Mouse (Mus musculus) heart, adult 2 months (tissue): ENCODE measurements around the gene Spata20. TPM values are rescaled to one million over a fixed set of nuclear protein-coding genes. Genes with fewer than 3 reads are reported as not detected.

ENCODE experiments used
- DNase-seq, 2 experiments: peaks; one replicate each; pipeline ENCODE4 v3.0.0; 2021
- H3K27ac ChIP-seq: fragments of 200-600 bp; 2 replicates; pipeline ENCODE4 v1.8.1; 2022
- H3K27me3 ChIP-seq: fragments of 200-500 bp; 2 replicates; pipeline ENCODE4 v1.6.1; 2012; ENCODE audit warnings: mild to moderate bottlenecking, low read length, inconsistent platforms, mixed read lengths; ENCODE audit not compliant: control insufficient read depth, insufficient read depth
- H3K36me3 ChIP-seq: fragments of 200-500 bp; 2 replicates; pipeline ENCODE4 v1.6.1; 2012; ENCODE audit warnings: low read length, inconsistent platforms; ENCODE audit not compliant: control insufficient read depth, insufficient read depth
- H3K4me1 ChIP-seq: fragments of 200-500 bp; 2 replicates; pipeline ENCODE4 v1.6.1; 2011; ENCODE audit warnings: low read length; ENCODE audit not compliant: control insufficient read depth, insufficient read depth
- H3K4me3 ChIP-seq: fragments of 200-600 bp; 2 replicates; pipeline ENCODE4 v1.8.1; 2022
- H3K79me2 ChIP-seq: fragments of 200-500 bp; replicated peaks from 2 replicates; pipeline ENCODE4 v1.6.1; 2012; ENCODE audit warnings: mild to moderate bottlenecking, inconsistent platforms, low read length, moderate library complexity, mixed read lengths; ENCODE audit not compliant: control insufficient read depth, insufficient read depth
- H3K9ac ChIP-seq: fragments of 200-500 bp; 2 replicates; pipeline ENCODE4 v1.6.1; 2012; ENCODE audit warnings: low read depth, mild to moderate bottlenecking, control low read depth, inconsistent platforms, low read length, mixed read lengths
- CTCF ChIP-seq: fragments of 200-600 bp; IDR thresholded peaks from 2 replicates; pipeline ENCODE4 v1.8.1; 2022; ENCODE audit warnings: antibody characterized with exemption, mild to moderate bottlenecking, moderate library complexity
- EP300 ChIP-seq: fragments of 200-500 bp; IDR thresholded peaks from 2 replicates; pipeline ENCODE4 v1.6.1; 2011; ENCODE audit warnings: low read depth, low read length, control low read depth; ENCODE audit not compliant: insufficient read depth
- POLR2A ChIP-seq: fragments of 200-500 bp; IDR thresholded peaks from 2 replicates; pipeline ENCODE4 v1.6.1; 2011; ENCODE audit warnings: mild to moderate bottlenecking, low read depth, low read length, control low read depth; ENCODE audit not compliant: insufficient read depth
- WGBS: fragments of 180-500 bp; shearing (Covaris S2); methylation state at CpG from one replicate; pipeline ENCODE4 v1.1.7; 2018; 5-methylcytosine and 5-hydroxymethylcytosine counted together
- intact Hi-C: fragments of 180-260 bp; cut with DNase I; formaldehyde crosslinking; loops from one replicate; pipeline ENCODE4 v1.15.1; 2025
- polyA plus RNA-seq: library from polyadenylated mRNA; depleted of rRNA; stranded (reverse); fragments of >200 nt; gene quantifications from 2 replicates; pipeline ENCODE4 v1.2.3, GENCODE M21; 2012
- total RNA-seq, 2 experiments: library from RNA; stranded (reverse); gene quantifications; 2 replicates each; pipeline ENCODE4 v1.2.3; 2021

Spata20 gene
- total and polyA plus RNA-seq, 3 experiments = 0.23 to 1.3 (median 0.52) TPM

DNA sequence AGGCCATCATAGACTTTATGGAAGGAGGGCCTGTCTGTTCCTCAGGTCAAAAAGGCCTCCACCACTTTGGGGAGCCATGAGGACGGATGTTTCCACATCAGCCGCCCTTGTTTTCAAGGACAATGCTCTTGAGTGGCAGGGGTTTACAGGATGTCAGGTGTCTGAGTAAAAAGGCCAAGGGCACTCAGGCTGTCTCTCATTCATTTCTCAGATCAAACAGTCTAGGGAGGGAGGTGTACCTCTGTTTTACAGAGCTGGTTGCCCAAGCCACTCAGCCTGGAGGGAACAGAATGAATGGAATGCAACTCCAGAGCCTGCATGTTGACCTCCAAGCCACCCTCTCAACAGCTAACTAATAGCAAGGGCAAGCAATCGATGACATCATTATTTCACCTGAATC is 9.4 kb upstream of the Spata20 start:
- peak in 1 of 2 experiments; percentile 45 for DNase-seq
- intact Hi-C loops = no loop called here
- H3K27ac ChIP-seq = peak overlapping the region; percentile 40

DNA sequence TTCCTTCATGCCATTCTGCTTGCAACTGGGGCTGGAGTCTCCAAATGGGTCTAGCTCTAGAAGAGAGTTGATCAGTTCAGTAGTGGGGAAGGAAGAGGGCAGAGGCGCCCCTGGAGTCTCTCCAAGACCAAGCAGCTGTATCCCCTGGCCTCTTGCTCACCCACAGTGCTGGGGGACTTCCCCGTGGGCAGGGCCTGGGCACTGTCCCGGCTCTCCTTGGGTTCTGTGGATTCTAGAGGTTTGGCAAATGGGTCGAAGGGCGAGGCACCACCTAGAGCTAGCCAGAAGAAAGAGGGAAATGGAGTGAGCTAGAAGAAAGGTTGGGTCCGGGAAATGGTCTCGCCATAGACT is 5.7 kb upstream of the Spata20 start:
- no peak overlapping the region for H3K4me3 ChIP-seq
- TF ChIP-seq CTCF (no peak), EP300 (no peak), POLR2A (no peak)
- H3K27me3 ChIP-seq = peaks cover 2% of the 10 kb centered on the region; the same call in 1 of the 2 replicates
- no peaks in the 10 kb centered on the region for H3K4me1 ChIP-seq
- no peak overlapping the region for H3K27ac ChIP-seq
- no peak overlapping the region for H3K9ac ChIP-seq
- intact Hi-C loops = no loop called here
- WGBS = 57% methylated on average over 7 of the region's 7 CpGs
- H3K79me2 ChIP-seq = no peaks in the 10 kb centered on the region
- H3K36me3 ChIP-seq = no peaks in the 10 kb centered on the region
- no peak for DNase-seq

More for the DNA sequence above, 9.4 kb upstream of the Spata20 start:
- peaks cover 7% of the 10 kb centered on the region for H3K4me1 ChIP-seq
- peaks cover 2% of the 10 kb centered on the region; the same call in 1 of the 2 replicates for H3K27me3 ChIP-seq
- 63% methylated on average over 3 of the region's 3 CpGs for WGBS
- no peak overlapping the region for H3K9ac ChIP-seq
- no peaks in the 10 kb centered on the region for H3K79me2 ChIP-seq
- H3K4me3 ChIP-seq = no peak overlapping the region
- H3K36me3 ChIP-seq = no peaks in the 10 kb centered on the region
- TF ChIP-seq POLR2A (no peak), CTCF (no peak), EP300 (peak; percentile 65; the same call in 1 of the 2 replicates)

DNA sequence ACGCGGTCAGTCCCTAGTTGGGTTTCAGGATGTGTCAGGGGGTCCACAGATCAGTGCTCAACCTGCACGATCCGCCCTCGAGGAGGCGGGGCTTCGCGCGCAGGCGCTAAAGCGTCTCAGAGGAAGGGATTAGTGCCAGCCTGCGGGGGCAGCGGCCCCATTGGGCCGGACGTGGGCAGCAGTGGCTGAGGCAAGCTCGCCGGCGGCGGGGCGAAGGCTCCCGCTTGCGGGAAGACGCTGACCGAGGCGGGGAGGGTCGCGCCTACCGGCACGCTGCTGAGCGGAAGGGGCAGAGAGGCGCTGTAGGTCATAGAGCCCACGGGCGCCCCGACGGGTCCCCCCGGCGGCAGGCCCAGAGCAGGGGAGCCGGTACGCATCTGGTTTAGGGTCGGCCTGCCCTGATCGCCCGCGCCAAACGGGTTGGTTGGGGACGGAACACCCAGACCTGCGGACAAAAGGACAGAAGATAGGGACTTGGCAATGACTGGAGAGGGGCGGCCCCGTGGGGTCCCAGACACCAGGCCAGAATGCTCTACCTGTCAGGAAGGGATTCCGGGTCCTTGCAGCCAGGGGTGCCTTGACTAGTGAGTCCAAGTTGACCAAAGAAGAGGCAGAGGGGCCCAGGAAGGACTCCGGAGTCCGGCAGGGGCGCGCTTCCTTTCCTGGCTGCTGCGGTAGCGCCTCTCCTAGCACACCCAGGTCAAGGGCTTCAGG is 5.2 kb upstream of the Spata20 start:
- peaks cover 2% of the 10 kb centered on the region; the same call in 1 of the 2 replicates for H3K27me3 ChIP-seq
- H3K4me3 ChIP-seq = peak overlapping the region; percentile 11; the same call in 1 of the 2 replicates
- peak overlapping the region; percentile 13; the same call in 1 of the 2 replicates for H3K9ac ChIP-seq
- intact Hi-C loops = no loop called here
- no peak overlapping the region for H3K27ac ChIP-seq
- DNase-seq = no peak
- no peaks in the 10 kb centered on the region for H3K36me3 ChIP-seq
- no peak for TF ChIP-seq CTCF
- TF ChIP-seq POLR2A = no peak
- TF ChIP-seq EP300 = no peak
- H3K4me1 ChIP-seq = no peaks in the 10 kb centered on the region
- 33% methylated on average over 52 of the region's 55 CpGs for WGBS
- H3K79me2 ChIP-seq = no peaks in the 10 kb centered on the region

DNA sequence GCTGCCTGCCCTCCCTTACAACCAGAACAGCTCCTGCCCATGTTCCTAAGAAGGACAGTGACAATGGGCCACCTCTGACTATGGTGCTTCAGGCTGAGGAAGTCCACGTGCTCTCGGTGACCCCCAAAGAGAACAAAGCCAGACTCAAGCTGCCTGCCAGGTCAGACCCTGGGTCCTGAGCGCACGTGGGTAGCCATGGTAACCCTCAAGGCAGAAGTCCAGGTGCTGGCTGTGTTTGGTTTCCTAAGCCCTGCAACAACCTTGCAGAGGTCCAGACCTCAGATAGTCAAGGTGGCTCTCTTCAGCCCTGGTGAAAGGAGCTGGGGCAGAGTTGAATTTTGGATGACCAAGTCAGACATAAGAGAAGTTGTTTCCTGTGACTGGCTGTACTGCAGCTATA is 3.8 kb upstream of the Spata20 start:
- intact Hi-C loops = loop anchor here (5.0 kb wide), 2 partner anchors 53 to 197 kb away; no protein-coding TSS in a partner anchor

DNA sequence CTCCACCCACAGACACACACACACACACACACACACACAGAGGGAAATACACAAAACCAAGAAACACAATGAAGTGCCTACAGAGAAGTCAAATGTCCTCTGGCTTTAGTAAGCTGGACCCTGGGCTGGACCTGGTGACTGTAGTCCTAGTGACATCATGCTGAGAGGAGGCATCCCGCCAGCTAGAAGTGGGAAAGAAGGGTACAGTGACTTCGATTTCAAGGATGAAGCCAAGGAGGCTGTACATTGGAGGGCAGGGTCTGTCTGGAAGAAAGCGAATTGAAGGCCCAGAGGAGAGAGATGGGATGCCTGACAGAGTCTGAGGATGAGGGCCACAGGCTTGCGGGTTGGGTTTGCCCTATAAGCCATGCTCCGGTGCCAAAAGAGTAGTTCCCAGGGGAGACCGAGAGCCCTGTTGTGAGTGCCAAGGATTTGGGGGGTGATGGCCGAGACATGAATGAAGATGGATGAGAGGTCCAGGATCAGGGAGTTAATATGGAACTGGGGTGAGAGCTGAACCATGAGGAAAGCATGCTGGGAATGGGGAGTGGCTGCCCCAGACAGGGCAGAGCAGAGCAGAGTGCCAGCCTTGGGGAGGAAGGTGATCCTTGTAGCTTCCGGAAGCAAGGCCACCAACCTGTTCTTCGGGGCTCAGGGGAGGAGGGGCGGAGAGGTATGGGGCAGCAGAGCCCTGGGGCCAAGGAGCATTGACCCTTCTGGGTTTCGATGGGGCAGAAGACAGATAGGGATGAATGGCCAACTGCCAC is 3.0 kb upstream of the Spata20 start:
- H3K27ac ChIP-seq = no peak overlapping the region
- intact Hi-C loops = loop anchor here (5.0 kb wide), 2 partner anchors 53 to 197 kb away; no protein-coding TSS in a partner anchor

More for the DNA sequence above, 3.8 kb upstream of the Spata20 start:
- H3K27me3 ChIP-seq = peaks cover 2% of the 10 kb centered on the region; the same call in 1 of the 2 replicates
- H3K27ac ChIP-seq = no peak overlapping the region
- H3K36me3 ChIP-seq = no peaks in the 10 kb centered on the region
- WGBS = 53% methylated on average over 4 of the region's 4 CpGs
- no peaks in the 10 kb centered on the region for H3K79me2 ChIP-seq
- TF ChIP-seq POLR2A = 0 out of 2 replicates have a peak, but pooled peaks have one; percentile 21
- TF ChIP-seq CTCF = no peak
- no peak for TF ChIP-seq EP300
- no peak for DNase-seq
- no peak overlapping the region for H3K4me3 ChIP-seq
- H3K9ac ChIP-seq = no peak overlapping the region
- H3K4me1 ChIP-seq = no peaks in the 10 kb centered on the region

More for the DNA sequence above, 3.0 kb upstream of the Spata20 start:
- TF ChIP-seq POLR2A (no peak), CTCF (no peak), EP300 (no peak)
- Histone ChIP-seq H3K27me3 (peaks cover 2% of the 10 kb centered on the region; the same call in 1 of the 2 replicates), H3K79me2 (no peaks in the 10 kb centered on the region), H3K9ac (no peak overlapping the region), H3K36me3 (no peaks in the 10 kb centered on the region), H3K4me1 (no peaks in the 10 kb centered on the region), H3K4me3 (no peak overlapping the region)
- DNase-seq = no peak
- 80% methylated on average over 11 of the region's 11 CpGs for WGBS
